Mouse (Mus musculus): ENCODE data around the gene Car2.

The Car2 gene

DNA sequence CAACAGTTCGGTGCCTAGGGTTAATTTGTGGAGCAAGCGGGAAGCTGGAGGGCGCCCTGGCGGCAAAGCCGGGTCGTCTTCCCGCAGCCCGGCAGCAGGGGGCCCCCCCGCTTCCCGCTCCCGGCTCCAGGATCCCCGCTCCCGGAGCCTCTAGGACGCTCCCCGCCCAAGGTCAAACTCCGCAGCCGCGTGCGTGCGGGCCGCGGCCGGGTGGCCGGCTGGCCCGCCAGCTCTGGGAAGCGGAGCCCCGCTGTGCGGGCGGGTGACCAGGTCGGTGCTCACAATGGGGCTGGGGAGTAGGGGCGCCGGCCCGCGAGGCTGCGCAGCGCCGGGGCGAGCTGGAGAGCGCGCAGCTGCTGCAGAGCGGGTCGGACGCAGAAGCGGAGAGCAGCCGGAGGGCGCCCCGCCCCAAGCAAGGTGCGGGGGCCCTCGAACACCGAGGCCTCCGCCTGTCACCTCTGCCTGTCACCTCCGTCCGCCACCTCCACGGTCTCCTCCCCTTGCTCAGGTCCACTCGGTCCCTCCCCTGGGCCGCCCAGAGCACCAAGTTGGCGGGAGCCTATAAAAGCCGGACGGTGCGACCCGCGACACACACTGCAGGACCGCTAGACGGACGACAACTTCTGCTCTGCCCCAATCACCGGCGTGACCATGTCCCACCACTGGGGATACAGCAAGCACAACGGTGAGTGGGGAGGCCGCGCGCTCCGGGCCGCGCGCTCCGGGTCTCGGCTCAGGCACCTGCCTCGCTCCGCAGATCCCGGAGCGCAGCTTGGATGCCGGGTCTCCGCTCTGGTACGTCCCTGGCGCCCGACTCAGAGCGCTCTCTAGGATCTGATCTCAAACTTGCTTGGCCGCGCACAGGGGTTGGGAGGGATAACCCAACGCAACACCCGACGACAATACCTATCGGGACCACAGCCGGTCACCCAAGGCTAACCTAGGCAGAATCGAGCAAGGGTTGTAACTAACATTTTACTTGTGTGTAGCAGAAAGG is at the start of gene Car2:
Gene Car2, plus strand, starts transcription at position 172 of the 997 bp plus-strand sequence.
- peak within 1 kb of the TSS; percentile 90 for H3K4me3 ChIP-seq (replicated peaks; ENCODE audit: low read length)
- H3K4me1 ChIP-seq (replicated peaks; ENCODE audit: low read depth, low read length) = peaks cover 42% of the 10 kb centered on the region
- peaks cover 24% of the 10 kb centered on the region for H3K36me3 ChIP-seq (ENCODE audit: insufficient read depth, low read length)
- H3K27me3 ChIP-seq (ENCODE audit: insufficient read depth, low read length) = peaks cover 4% of the 10 kb centered on the region; the same call in 1 of the 2 replicates
- H3K9me3 ChIP-seq (ENCODE audit: low read length) = no peaks in the 10 kb centered on the region
- TF ChIP-seq NANOG (IDR thresholded peaks at IDR 0.05; ENCODE audit: borderline replicate concordance, low read length) (no peak), CTCF (conservative IDR thresholded peaks at IDR 0.05; ENCODE audit: low read length) (no peak), POU5F1 (IDR thresholded peaks at IDR 0.05; ENCODE audit: borderline replicate concordance, low read length) (no peak)

GRCm38 (mm10) chr3:14838936-14839335 is 47.1 kb upstream of the Car2 start:
- H3K4me1 ChIP-seq (replicated peaks; ENCODE audit: low read depth, low read length) = no peaks in the 10 kb centered on the region
- H3K9me3 ChIP-seq (ENCODE audit: low read length) = no peaks in the 10 kb centered on the region

DNA sequence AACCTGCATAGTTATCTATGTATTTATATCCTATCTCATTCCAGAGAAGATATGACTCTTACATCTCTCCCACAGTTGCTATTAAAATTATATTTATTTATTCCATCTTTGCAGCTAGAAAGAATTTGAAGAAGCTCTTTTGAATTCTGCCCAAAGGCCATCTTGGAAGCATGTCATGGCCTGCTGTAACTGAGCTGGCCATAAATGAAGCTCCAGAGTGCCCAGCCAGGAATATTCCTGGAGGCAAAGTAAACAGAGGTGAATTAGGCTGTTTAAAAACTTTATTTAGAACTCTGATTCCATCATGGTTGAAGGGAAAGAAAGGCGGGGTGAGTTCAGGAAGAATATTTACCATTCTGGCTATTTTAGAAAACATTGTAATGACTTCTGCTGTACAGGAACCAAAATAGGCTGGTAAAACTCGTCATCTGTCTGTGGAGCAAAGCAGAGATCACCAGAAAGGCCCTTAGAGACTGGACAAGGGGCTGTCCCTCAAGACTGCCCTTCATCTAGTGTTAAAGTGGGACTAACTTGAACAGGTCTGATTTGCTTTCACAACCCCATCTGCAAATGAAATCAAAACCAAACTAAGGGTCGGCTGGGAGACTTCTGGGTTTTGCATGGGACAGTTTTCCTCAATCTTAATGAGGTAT is 46.5 kb upstream of the Car2 start:
- H3K36me3 ChIP-seq (ENCODE audit: insufficient read depth, low read length) = no peaks in the 10 kb centered on the region
- no peaks in the 10 kb centered on the region for H3K27me3 ChIP-seq (ENCODE audit: insufficient read depth, low read length)
- H3K9me3 ChIP-seq (ENCODE audit: low read length) = no peaks in the 10 kb centered on the region
- no peaks in the 10 kb centered on the region for H3K4me1 ChIP-seq (replicated peaks; ENCODE audit: low read depth, low read length)
- H3K4me3 ChIP-seq (replicated peaks; ENCODE audit: low read length) = no peak overlapping the region
- TF ChIP-seq POU5F1 (IDR thresholded peaks at IDR 0.05; ENCODE audit: borderline replicate concordance, low read length) (no peak), NANOG (IDR thresholded peaks at IDR 0.05; ENCODE audit: borderline replicate concordance, low read length) (no peak), CTCF (conservative IDR thresholded peaks at IDR 0.05; ENCODE audit: low read length) (no peak)

More at GRCm38 (mm10) chr3:14838936-14839335, 47.1 kb upstream of the Car2 start:
- Histone ChIP-seq H3K4me3 (replicated peaks; ENCODE audit: low read length) (no peak overlapping the region), H3K36me3 (ENCODE audit: insufficient read depth, low read length) (no peaks in the 10 kb centered on the region), H3K27me3 (ENCODE audit: insufficient read depth, low read length) (no peaks in the 10 kb centered on the region)
- TF ChIP-seq NANOG (IDR thresholded peaks at IDR 0.05; ENCODE audit: borderline replicate concordance, low read length) = no peak
- TF ChIP-seq POU5F1 (IDR thresholded peaks at IDR 0.05; ENCODE audit: borderline replicate concordance, low read length) = no peak
- no peak for TF ChIP-seq CTCF (conservative IDR thresholded peaks at IDR 0.05; ENCODE audit: low read length)

DNA sequence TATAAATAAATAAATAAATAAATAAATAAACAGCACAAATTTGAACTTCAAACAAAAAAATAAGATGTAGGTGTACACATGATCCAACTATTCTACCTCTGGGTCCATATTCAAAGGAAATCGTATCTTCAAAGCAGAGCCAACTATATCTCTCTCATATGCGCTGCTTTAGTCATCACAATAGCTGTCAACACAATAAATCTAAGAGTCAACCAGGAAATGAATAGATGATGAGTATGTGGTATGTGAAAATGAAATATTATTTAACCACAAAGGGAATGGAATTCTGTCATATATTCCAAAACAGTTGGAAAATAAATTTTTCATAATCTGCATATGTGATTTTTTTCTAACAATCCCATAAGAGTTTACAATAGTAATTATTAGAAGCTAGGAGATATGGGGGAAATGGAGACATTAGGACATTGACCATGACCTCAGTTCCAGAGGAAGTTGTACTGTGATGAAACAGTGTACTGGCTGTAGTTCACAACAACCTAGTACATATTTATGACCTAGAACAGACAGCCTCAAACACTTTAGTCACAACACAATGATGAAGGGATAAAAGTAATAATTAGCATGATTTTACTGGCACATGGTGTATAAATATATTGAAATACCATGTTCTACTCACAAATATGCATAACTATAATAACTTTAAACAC is 37.4 kb upstream of the Car2 start:
- peaks cover 3% of the 10 kb centered on the region for H3K9me3 ChIP-seq (ENCODE audit: low read length)
- H3K4me1 ChIP-seq (replicated peaks; ENCODE audit: low read depth, low read length) = no peaks in the 10 kb centered on the region
- H3K4me3 ChIP-seq (replicated peaks; ENCODE audit: low read length) = no peak overlapping the region
- no peaks in the 10 kb centered on the region for H3K27me3 ChIP-seq (ENCODE audit: insufficient read depth, low read length)
- TF ChIP-seq POU5F1 (IDR thresholded peaks at IDR 0.05; ENCODE audit: borderline replicate concordance, low read length) (no peak), NANOG (IDR thresholded peaks at IDR 0.05; ENCODE audit: borderline replicate concordance, low read length) (no peak), CTCF (conservative IDR thresholded peaks at IDR 0.05; ENCODE audit: low read length) (no peak)
- H3K36me3 ChIP-seq (ENCODE audit: insufficient read depth, low read length) = no peaks in the 10 kb centered on the region

- Histone ChIP-seq H3K27me3 (ENCODE audit: insufficient read depth, low read length) (no peaks in the 10 kb centered on the region), H3K4me1 (replicated peaks; ENCODE audit: low read depth, low read length) (no peaks in the 10 kb centered on the region)
- no peak for TF ChIP-seq NANOG (IDR thresholded peaks at IDR 0.05; ENCODE audit: borderline replicate concordance, low read length)
- no peak for TF ChIP-seq CTCF (conservative IDR thresholded peaks at IDR 0.05; ENCODE audit: low read length)
- no peak for TF ChIP-seq POU5F1 (IDR thresholded peaks at IDR 0.05; ENCODE audit: borderline replicate concordance, low read length)
Measured at GRCm38 (mm10) chr3:14853966-14854365, 32.1 kb upstream of the Car2 start.

GRCm38 (mm10) chr3:14854446-14854845 is 31.6 kb upstream of the Car2 start:
- Histone ChIP-seq H3K4me1 (replicated peaks; ENCODE audit: low read depth, low read length) (no peaks in the 10 kb centered on the region), H3K9me3 (ENCODE audit: low read length) (peaks cover 3% of the 10 kb centered on the region), H3K27me3 (ENCODE audit: insufficient read depth, low read length) (no peaks in the 10 kb centered on the region), H3K4me3 (replicated peaks; ENCODE audit: low read length) (no peak overlapping the region), H3K36me3 (ENCODE audit: insufficient read depth, low read length) (no peaks in the 10 kb centered on the region)
- TF ChIP-seq POU5F1 (IDR thresholded peaks at IDR 0.05; ENCODE audit: borderline replicate concordance, low read length) (no peak), CTCF (conservative IDR thresholded peaks at IDR 0.05; ENCODE audit: low read length) (no peak), NANOG (IDR thresholded peaks at IDR 0.05; ENCODE audit: borderline replicate concordance, low read length) (no peak)

More at GRCm38 (mm10) chr3:14853966-14854365, 32.1 kb upstream of the Car2 start:
- no peaks in the 10 kb centered on the region for H3K36me3 ChIP-seq (ENCODE audit: insufficient read depth, low read length)
- H3K4me3 ChIP-seq (replicated peaks; ENCODE audit: low read length) = no peak overlapping the region
- H3K9me3 ChIP-seq (ENCODE audit: low read length) = peaks cover 3% of the 10 kb centered on the region

GRCm38 (mm10) chr3:14857874-14858273 is 28.2 kb upstream of the Car2 start:
- TF ChIP-seq CTCF (conservative IDR thresholded peaks at IDR 0.05; ENCODE audit: low read length) = no peak
- no peak for TF ChIP-seq NANOG (IDR thresholded peaks at IDR 0.05; ENCODE audit: borderline replicate concordance, low read length)
- no peak for TF ChIP-seq POU5F1 (IDR thresholded peaks at IDR 0.05; ENCODE audit: borderline replicate concordance, low read length)
- H3K36me3 ChIP-seq (ENCODE audit: insufficient read depth, low read length) = no peaks in the 10 kb centered on the region
- H3K4me1 ChIP-seq (replicated peaks; ENCODE audit: low read depth, low read length) = peaks cover 9% of the 10 kb centered on the region
- no peaks in the 10 kb centered on the region for H3K27me3 ChIP-seq (ENCODE audit: insufficient read depth, low read length)
- no peak overlapping the region for H3K4me3 ChIP-seq (replicated peaks; ENCODE audit: low read length)
- no peaks in the 10 kb centered on the region for H3K9me3 ChIP-seq (ENCODE audit: low read length)

- Histone ChIP-seq H3K36me3 (ENCODE audit: insufficient read depth, low read length) (no peaks in the 10 kb centered on the region), H3K4me1 (replicated peaks; ENCODE audit: low read depth, low read length) (peaks cover 23% of the 10 kb centered on the region), H3K9me3 (ENCODE audit: low read length) (no peaks in the 10 kb centered on the region), H3K27me3 (ENCODE audit: insufficient read depth, low read length) (no peaks in the 10 kb centered on the region), H3K4me3 (replicated peaks; ENCODE audit: low read length) (no peak overlapping the region)
- no peak for TF ChIP-seq CTCF (conservative IDR thresholded peaks at IDR 0.05; ENCODE audit: low read length)
- no peak for TF ChIP-seq POU5F1 (IDR thresholded peaks at IDR 0.05; ENCODE audit: borderline replicate concordance, low read length)
- TF ChIP-seq NANOG (IDR thresholded peaks at IDR 0.05; ENCODE audit: borderline replicate concordance, low read length) = no peak
Measured at GRCm38 (mm10) chr3:14860291-14860690, 25.8 kb upstream of the Car2 start.

Data from E14TG2a.4 (cell line).